Mouse (Mus musculus) adrenal gland, adult (tissue): ENCODE data around the gene Mcu.
A peak's percentile ranks its signal among the peaks of the same experiment; 100 is the strongest.

Experiments used
- DNase-seq, 2 experiments: peaks; one replicate each; pipeline ENCODE4 v3.0.0; 2022 to 2023; ENCODE audit warnings: low spot score in 1 of 2; ENCODE audit not compliant: inconsistent age in 2 of 2

The Mcu gene

DNA sequence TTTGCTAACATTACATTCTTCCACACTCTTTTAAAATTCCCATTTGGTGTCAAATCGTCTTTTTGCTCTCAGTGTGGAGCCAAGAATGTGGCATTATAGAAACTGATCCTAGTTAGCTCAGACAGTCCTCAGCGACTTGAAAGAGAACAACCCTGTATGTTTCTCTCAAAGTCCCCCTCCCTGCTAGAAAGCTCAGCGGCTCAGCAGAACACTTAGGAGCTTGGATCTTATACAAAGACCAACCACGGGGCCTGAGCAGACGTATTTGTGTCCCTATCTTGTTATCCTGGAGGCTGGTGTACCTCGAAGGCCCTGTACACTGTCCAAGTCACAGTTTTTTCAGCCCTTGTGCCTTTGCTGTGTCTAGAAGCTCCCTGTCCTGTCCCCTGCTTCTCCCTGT is 176.3 kb downstream of the Mcu start:
- DNase-seq: no peak

DNA sequence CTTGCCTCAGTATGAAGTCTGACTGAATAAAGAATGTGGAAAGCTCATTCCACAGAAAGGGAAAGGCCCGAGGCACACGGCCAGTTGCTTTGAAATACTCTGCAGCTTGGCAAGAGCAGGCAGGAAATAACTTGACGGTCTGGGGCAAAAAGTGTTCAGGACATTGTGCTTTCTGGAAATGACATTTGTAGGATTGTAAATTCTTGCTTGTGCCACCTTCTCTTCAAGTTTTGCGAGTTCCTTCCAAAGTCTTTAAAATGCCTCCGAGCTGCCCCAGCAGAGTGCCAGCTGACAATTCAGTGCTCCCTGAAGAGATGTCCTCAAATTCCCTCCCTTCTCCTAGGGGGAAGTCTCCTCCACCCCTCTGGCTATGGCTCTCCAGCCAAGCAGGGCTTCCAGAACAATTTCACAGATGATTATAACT is 177.0 kb downstream of the Mcu start:
- peak; percentile 26 to 62 for DNase-seq

DNA sequence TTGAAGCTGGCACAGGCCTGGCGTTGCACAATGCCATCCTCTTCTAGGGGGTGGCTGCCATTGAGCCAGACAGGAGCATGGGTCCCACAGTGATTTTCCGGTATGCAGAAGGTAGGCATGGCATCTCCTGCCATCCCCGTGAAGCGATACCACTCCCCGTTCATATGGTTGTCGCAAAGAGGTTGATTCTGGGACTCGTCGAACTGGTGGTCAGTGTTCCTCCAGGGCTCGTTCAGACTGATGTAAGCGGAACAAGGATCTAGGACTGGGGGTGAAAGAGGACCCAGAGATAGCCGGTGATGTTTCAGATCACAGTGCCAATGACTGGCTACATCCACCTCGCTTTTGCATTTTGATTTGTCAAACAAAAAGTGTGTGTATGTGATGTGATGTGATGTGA is 177.8 kb downstream of the Mcu start:
- DNase-seq: peak in 1 of 2 experiments; percentile 46

DNA sequence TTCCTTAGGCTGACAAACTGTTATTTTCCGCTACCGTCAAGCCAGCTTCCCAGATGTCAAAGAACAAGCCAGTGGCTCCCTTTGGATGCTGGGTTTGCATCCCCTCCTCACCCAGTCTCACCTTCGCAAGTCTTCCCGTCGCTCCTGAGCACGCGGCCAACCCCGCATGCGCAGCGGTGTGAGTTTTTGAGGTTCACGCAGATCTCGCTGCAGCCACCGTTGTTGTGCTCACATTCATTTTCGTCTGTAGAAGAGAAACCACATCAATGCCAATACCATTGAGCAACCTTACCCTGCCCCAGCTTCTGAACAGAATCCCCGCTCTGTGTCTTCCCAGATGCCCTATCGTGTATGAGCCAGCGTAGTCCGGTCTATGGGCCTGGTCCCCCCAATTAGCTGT is 180.7 kb downstream of the Mcu start:
- no peak for DNase-seq

DNA sequence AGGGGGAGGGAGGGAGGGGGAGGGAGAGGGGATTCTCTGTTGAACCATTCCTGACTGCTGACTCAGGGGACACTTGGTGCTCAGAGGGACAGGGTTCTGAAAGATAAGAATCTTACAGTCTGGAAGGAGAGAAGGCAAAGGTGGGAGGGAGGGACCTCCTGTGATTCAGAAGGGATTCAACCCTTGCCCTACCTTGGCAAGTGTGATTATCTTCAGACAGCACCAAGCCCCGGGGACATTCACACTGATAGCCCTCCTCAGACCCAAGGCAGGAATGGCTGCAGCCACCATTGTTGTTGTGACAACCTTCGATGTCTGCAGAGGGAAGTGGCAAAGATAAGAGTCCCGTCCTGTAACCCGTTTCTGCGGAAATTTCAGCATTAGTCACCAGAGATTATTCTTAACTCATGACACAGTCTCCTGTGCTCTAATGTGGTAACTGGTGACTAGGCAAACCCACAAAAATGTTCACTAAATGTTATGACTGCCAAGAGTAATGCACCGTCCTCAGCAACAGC is 185.7 kb downstream of the Mcu start:
- DNase-seq: peak; percentile 45 to 76

DNA sequence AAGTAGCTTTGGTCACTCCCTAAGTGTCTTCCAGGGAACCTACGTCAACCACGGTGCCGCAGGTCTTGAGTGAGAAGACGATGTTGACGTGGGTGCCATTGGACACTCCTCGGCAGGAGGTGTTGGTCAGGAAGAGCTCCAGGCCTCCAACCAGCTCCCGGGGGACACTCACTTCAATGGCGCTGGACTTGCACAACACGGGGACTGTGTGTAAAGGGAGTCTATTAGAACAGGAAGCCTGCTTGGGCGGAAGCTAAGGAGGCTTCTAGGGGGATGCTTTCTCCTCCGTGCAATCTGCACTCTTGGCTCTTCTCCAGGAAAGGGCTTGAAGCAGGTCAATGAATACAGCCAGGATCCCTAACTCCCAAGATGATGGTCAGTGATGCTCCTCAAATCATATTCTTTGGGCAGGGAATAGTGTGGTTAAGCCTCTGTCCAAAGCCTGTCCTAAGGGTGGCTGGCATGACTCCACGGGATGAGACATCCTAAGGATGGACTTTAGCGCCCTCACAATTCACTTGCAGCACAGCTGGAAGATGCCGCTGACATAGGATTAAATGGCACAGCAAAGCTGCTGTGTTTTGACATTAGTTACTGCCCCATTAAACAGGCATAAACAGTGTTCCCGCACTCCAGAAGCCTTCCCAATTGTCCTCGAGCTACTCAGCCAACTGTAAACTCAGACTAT is 186.9 kb downstream of the Mcu start:
- peak in 1 of 2 experiments; percentile 23 for DNase-seq

DNA sequence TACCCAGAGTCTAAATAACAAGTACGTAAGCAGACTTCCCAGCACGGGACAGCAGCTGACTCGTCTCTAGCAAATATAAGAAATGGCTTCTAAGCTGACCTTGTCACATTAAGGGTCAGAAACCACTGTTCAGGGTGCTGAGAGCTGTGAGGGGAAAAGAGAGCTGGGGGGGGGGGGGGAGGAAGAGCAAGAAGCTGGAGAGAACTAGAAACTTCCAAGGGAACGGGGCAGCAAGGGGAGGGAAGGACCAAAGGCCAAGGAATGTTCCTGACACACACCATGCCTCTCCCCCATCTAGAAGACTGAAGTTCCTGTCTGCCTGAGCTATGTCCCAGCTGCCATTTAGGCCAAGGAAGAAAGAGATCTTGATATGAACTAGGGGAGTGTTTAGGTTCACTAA is 190.1 kb downstream of the Mcu start:
- DNase-seq: no peak

DNA sequence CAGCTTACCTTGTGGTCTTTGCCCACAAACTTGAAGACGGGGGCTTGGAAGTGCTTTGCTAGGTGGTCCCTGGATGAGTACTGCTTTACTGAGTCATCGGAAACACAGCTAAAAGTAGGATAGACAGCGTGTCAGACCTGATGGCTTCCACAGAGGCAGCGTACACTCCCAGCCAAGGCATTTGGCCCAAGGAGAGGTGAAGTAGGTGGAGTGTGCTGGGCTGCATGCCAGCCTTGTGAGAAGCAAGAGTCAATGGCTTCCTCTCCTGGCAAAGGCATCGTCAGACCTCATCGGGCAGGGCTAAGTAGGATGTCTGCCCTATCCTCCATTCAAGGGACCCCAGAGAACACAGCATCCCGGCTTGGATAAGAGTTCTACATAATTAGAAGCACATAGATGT is 191.1 kb downstream of the Mcu start:
- DNase-seq: peak; percentile 40 to 72

DNA sequence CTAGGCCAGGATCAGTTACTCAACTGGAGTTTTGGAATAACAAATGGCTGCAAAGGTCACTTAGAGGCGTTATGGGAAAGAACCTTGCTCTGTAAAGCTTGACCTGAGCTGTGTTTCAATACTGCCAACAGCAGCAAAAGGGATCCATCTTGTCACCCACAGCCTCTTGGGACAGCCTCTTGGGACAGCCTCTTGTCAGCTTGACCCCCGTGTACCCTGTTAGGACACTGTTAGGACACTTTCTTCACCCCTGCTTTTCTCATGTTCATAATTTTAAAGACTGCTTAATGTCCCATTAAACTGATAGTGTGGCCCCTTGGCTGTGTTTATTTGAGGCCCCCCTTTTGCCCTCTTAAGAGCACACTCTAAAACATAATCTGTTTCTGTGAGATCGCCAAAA is 192.0 kb downstream of the Mcu start:
- no peak for DNase-seq

DNA sequence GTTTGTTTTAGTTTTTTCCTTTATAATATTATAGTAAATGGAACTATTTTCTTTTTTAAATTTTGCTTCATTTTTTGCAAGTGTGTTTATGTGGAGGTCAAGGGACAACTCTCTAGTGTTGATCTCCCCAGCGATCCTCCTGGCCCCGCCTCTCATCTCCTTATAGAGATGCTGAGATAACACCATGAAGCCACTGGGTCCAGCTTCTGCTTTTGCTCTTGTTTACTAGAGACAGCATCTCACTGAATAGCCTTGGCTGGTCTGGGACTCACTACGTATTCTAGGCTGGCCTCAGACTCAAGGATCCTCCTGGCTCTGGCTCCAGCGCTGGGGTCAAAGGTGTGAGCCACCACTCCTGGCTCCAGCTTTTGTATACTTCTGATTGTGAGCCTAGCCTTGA is 197.0 kb downstream of the Mcu start:
- DNase-seq: no peak

DNA sequence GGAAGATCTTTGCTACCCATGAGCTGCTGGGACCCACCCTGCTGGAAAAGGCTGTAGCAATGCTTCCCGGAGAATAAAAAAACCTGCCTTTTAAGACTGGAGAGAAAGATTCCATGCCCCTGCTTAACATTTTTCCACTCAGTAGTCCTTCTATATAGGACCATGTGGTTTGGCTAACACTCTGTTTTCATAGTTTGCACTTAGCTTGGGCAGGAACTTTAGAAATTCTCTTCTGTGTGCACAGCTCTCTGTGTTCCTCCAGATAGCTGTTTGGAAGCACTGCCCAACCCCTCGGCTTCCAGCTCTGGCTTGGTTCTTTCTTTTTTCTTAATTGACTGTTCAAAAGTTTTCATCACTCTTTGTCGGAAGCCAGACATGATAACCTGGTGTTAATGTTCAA is 199.9 kb downstream of the Mcu start:
- DNase-seq: no peak

DNA sequence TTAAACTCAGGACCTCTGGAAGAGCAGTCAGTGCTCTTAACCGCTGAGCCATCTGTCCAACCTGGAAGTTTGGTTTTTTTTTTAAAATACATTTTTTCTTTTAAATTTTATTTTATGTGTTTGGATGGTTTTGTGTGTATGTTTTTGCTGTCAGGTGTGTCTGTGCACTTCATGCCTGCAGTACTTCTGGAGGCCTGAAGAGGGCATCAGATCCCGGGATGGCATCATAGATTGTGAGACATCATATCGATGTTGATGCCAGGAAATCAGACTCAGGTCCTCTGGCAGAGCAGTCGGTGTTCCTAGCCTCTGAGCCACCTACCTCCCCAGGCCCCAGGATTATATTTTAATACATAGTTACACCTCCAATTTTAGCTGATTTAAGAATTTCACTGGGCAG is 202.8 kb downstream of the Mcu start:
- no peak for DNase-seq

DNA sequence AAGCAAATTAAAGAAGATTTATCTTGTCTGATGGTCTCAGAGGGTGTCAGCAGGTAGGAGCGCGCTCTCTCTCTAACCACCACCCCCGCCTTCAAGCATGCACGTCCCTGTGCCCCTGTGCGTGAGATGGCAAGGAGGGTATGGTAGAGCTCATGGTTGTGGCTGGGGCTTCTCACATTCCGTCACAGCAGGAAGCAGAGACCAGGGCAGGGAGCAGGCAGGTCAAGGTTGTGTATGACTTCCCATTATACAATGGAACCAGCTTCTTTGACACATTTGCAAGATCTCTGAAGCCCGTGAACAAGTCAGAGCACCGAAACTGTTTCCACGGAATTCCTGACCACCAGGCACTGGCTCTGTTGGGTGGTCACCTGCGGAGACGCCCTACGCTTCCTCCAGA is 206.2 kb downstream of the Mcu start:
- no peak for DNase-seq

DNA sequence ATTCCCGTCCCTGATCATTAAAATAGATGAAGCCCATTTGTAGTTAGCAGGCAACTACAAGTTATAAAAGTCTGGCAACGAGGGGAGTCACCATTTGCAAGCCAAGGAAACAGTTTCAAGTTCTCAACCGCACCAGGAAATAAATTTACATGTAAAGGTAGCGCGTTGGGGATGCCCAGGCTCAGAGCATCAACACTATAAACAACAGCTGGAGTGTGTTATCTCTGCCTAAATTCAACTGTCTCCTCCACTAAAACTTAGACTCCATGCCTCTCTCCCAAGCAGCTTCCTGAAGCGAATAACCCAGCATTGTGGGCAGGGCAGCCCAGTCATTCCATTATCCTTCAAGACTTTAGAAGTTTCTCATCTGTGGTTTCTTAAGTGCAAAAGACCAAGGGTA is 208.0 kb downstream of the Mcu start:
- DNase-seq: no peak

DNA sequence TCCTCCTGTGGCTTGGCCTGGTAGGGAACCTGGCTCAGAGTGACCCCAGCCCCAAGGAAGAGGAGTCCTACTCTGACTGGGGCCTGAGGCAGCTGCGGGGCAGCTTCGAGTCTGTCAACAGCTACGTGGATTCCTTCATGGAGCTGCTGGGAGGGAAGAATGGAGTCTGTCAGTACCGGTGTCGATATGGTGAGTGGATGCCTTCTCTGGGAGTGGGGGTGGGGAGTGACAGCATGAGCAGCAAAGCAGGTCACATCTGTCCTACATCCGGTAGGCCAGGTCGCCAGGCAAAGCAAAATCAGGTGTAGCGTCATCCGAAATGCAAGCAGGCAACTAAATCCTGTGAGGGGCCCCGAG is 212.7 kb downstream of the Mcu start:
- DNase-seq: no peak

DNA sequence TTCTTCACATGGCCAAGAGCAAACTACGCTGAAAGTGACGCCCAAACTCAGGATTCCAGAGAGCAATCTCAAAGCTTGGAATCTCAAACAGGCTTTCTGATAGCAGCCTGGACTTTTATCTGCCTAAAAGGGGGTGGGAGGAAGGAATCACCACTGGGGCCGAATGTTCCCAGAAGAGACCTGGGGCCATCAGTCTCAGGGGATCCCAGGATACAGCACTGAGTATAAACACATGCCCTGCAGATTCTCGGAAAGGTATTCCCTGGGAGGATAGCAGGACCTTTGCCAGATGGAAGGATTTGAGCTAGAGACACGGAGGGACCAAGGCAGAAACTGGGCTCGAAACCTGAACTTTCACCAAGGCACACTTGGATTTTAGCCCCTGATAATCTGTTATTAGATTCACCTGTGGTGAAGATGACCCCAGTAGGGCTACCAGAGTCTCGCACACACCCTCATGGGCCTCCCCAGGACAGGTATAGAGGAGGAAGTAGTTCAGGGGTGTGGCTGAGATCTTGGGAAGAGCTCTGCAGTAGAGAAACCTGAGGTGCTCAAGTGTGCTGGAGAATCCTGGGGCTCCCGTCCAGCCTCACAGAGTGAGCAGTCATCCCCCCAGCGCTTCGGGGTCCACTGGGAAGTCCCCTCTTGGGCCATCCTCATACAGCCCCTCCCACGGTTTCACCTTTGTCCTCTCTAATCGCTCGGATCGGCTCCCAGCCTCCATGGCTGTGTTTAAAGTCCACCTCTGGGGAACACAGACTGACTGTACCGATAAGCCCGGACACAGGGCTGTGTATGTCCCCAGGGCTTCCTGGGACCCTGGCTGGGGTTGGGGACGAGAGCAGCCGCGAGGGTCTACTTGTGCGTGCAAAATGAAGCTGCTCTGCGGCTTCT is 213.3 kb downstream of the Mcu start, which contains the start of gene Pla2g12b:
Pla2g12b (plus strand) TSS at position 762 of the 894 bp plus-strand sequence.
- no peak for DNase-seq
